Mouse (Mus musculus): ENCODE results near the gene Ppp2r5a. TPM values are rescaled to one million over a fixed set of nuclear protein-coding genes. Genes with fewer than 3 reads are reported as not detected.

Gene Ppp2r5a
- polyA plus RNA-seq, 1 experiment from 2014 or later, result 15.6 TPM

DNA sequence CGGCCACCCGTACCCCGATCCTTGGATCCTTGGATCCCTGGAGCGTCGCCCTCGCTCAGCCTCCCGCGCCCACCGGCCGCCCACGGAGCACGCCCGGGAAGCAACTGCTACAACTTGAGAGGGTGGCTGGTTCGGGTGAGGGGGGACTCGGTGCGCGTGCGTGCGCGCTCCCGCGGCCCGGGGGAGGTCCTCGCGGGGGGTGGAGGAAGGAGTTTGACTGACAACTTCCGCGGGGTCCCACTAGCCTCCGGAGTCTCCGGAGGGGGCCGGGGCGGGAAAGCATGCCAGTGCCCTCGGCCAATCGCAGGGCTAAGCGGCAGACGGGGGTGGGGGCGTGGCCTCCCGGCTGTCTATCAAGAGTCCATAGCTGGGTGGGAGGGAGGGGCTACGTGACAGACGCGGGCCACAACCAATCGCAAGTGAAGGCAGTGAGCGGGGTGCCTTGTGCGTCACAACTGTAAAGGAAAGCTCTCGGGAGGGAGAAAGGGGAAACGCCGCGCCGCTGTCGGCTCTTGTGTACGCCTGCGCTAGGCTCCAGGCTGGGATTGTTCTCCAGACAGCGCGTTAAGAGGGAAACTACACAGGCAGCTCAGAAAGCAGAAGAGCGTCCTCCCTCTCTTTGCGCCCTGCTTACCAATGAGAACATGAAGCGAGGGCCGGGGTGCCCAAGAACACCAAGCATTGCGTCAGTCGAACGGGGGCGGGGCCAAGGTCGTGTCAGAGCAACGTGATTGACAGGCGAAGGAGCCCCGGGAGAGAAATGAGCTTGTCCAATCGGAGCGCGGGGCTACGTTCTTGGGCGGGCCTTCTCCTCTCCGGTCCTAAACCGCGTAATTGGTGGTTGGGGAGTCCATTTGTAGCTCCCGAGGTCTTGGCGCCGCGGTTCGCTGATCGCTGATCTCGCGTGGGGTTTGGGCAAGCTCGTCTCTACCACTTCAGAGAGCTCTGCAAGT lies 5.9 kb downstream of the Ppp2r5a start:
- peak; percentile 93 for ATAC-seq (ENCODE audit: low read depth)
- H3K9ac ChIP-seq, result peak overlapping the region; percentile 97
- H3K9me3 ChIP-seq (replicated peaks), result no peaks in the 10 kb centered on the region
- peaks cover 27% of the 10 kb centered on the region for H3K4me1 ChIP-seq (replicated peaks)
- H3K4me2 ChIP-seq, result peak overlapping the region; percentile 90
- peak overlapping the region; percentile 96 for H3K27ac ChIP-seq
- peak overlapping the region; percentile 96 for H3K4me3 ChIP-seq (replicated peaks)
- DNase-seq, result peak; percentile 98
- under 1% methylated on average over 80 of the region's 82 CpGs for WGBS (ENCODE audit: insufficient replicate concordance)
- no peaks in the 10 kb centered on the region for H3K27me3 ChIP-seq
- no peaks in the 10 kb centered on the region for H3K36me3 ChIP-seq

DNA sequence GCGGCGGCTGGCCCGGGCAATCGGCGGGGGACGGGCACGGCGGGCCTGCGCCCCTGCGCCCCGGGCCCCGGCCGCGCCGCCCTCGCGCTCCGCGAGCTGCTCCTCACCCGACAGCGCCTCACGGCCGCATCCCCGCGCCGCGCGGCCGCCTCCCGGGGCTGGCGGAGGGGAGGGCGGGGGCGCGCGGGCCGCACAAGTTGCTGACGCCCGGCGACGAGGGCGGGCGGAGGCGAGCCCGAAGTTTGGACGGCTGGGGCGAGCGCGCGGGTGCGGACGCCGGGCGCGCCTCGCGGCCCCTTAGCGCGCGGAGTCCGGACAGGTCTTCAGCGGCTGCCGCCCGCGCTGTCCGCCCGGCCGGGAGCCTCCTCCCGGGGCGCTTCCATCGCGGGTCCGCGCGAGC lies 6.6 kb downstream of the Ppp2r5a start:
- Histone ChIP-seq H3K27me3 (no peaks in the 10 kb centered on the region), H3K36me3 (no peaks in the 10 kb centered on the region), H3K27ac (peak overlapping the region; percentile 96), H3K9me3 (replicated peaks) (no peaks in the 10 kb centered on the region), H3K4me3 (replicated peaks) (peak overlapping the region; percentile 96), H3K4me1 (replicated peaks) (peaks cover 33% of the 10 kb centered on the region), H3K4me2 (peak overlapping the region; percentile 90), H3K9ac (peak overlapping the region; percentile 97)
- ATAC-seq (ENCODE audit: low read depth) (peak; percentile 47), DNase-seq (peak; percentile 64)
- under 1% methylated on average over 51 of the region's 74 CpGs for WGBS (ENCODE audit: insufficient replicate concordance)

DNA sequence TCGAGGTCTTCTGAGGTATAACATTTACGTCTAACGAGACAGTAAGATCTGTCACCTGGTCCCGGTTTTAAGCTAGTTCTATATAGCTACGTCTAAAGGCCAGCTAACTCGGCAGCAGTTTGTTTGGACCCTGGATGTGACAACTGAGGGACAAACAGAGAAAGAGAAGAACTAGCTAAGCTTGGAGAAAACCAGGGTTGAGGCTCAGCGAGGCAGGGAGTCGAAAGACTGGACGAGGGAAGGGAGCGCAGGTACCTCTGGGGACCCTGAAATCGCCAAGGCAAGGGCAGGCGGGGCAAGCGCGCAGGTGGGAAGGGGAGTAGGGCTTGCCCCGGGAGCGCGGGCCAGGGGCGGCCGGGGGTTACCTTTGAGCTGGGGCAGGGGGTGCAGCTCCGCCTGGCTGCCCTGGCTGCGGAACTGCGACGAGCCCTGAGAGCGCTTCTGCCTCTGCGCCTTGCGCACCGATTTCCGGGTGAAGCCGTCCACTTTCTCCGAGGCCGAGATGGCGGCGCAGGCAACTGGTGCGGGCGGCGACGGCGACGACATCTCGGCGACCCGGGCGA lies 7.1 kb downstream of the Ppp2r5a start:
- peak; percentile 52 for DNase-seq
- H3K4me3 ChIP-seq (replicated peaks), result peak overlapping the region; percentile 96

DNA sequence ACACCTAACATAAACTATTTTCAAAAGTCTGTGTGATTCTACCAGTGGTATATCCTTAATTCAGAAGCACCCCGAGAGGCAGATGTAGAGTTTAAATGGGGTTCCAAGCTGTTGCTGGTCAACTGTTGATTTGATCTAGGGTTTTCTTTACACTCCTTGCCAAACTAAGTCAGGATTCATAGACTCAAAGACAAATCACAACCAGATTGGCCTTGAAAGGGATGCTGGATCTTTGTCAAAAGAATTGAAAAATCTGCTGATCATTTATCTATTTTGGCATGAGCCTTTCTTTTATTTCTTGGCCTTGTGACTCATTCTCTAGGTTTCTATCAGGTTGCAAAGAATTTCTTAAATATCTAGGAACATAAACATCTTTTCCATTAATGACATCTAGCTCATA lies 7.9 kb downstream of the Ppp2r5a start:
- peak overlapping the region; percentile 96 for H3K4me3 ChIP-seq (replicated peaks)
- H3K27ac ChIP-seq, result no peak overlapping the region
- no peaks in the 10 kb centered on the region for H3K9me3 ChIP-seq (replicated peaks)
- no peak for DNase-seq
- H3K36me3 ChIP-seq, result no peaks in the 10 kb centered on the region
- H3K9ac ChIP-seq, result peak overlapping the region; percentile 97
- H3K27me3 ChIP-seq, result no peaks in the 10 kb centered on the region
- WGBS (ENCODE audit: insufficient replicate concordance), result 25% methylated on average over 1 of the region's 1 CpGs
- peak overlapping the region; percentile 90 for H3K4me2 ChIP-seq
- H3K4me1 ChIP-seq (replicated peaks), result peaks cover 41% of the 10 kb centered on the region
- no peak for ATAC-seq (ENCODE audit: low read depth)

More for the DNA sequence above, 7.1 kb downstream of the Ppp2r5a start:
- Histone ChIP-seq H3K9ac (peak overlapping the region; percentile 97), H3K27me3 (no peaks in the 10 kb centered on the region), H3K36me3 (no peaks in the 10 kb centered on the region), H3K4me1 (replicated peaks) (peaks cover 38% of the 10 kb centered on the region), H3K4me2 (peak overlapping the region; percentile 90), H3K9me3 (replicated peaks) (no peaks in the 10 kb centered on the region), H3K27ac (peak overlapping the region; percentile 96)
- under 1% methylated on average over 43 of the region's 43 CpGs for WGBS (ENCODE audit: insufficient replicate concordance)
- no peak for ATAC-seq (ENCODE audit: low read depth)

DNA sequence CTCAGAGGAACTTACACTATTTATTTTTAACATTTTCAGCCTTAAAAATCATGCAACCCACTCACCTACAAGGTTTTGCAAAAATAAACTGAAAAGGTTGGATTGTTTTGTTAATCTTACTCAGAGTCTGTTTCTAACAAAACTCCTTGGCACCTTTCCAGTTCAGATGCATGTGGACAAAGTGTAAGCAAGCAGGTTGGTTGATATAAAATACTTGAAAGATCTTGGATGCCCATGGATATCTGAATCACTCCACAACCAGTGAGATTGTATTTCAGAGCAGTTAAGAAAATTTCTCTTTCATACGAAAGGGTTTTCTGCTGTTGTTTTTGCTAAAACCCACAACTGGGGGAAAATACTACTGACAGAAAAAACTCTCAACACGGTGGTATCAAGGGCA lies 8.9 kb downstream of the Ppp2r5a start:
- DNase-seq, result no peak
- peak overlapping the region; percentile 96 for H3K4me3 ChIP-seq (replicated peaks)
- peak overlapping the region; percentile 97; the same call in 1 of the 2 replicates for H3K9ac ChIP-seq

DNA sequence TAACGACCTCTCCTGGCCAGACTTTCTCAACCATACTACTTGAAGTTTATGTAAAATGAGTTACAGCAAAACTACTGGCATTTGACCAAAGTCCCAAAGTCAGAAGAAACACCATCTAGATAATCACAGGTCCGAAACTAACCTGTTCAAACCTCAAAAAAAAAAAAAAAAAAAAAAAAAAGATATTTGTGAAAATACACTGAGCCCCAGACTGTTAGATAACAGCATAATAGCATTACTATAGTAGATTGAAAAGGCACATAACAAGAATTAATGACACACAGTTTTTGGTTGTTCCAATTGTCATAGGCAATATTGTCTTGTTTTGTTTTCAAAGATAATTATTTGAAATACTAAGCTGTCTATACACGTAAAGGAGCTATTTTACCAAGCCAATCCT lies 9.5 kb downstream of the Ppp2r5a start:
- Histone ChIP-seq H3K27me3 (no peaks in the 10 kb centered on the region), H3K36me3 (no peaks in the 10 kb centered on the region), H3K4me2 (no peak overlapping the region), H3K9ac (no peak overlapping the region), H3K9me3 (replicated peaks) (no peaks in the 10 kb centered on the region), H3K4me1 (replicated peaks) (peaks cover 41% of the 10 kb centered on the region), H3K4me3 (replicated peaks) (no peak overlapping the region), H3K27ac (no peak overlapping the region)
- no peak for DNase-seq
- 56% methylated on average over 3 of the region's 3 CpGs for WGBS (ENCODE audit: insufficient replicate concordance)
- ATAC-seq (ENCODE audit: low read depth), result no peak

More for the DNA sequence above, 8.9 kb downstream of the Ppp2r5a start:
- 28% methylated on average over 2 of the region's 2 CpGs for WGBS (ENCODE audit: insufficient replicate concordance)
- Histone ChIP-seq H3K9me3 (replicated peaks) (no peaks in the 10 kb centered on the region), H3K27me3 (no peaks in the 10 kb centered on the region), H3K36me3 (no peaks in the 10 kb centered on the region), H3K4me1 (replicated peaks) (peaks cover 41% of the 10 kb centered on the region), H3K4me2 (peak overlapping the region; percentile 90), H3K27ac (no peak overlapping the region)
- ATAC-seq (ENCODE audit: low read depth), result no peak

DNA sequence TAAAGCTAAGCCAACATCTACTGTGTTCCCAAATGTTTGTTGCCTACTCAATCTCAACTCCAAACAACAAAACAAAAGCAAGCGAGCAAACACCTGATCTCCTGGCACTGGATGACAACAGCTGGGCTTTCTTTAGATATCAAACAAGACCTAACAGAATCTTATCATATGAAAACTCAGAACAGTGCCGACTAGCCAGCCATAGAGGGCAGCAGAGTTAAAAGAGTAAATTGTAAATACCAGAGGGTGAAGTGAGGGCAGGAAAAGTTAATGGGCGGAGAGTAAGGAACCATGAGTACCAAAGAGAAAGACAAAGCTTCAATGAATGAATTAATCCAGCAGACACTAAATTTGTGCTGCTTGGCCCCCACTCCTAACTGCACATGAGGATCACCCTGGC lies 11.8 kb downstream of the Ppp2r5a start:
- no peaks in the 10 kb centered on the region for H3K36me3 ChIP-seq
- peak; percentile 58 for ATAC-seq (ENCODE audit: low read depth)
- DNase-seq, result peak; percentile 43

DNA sequence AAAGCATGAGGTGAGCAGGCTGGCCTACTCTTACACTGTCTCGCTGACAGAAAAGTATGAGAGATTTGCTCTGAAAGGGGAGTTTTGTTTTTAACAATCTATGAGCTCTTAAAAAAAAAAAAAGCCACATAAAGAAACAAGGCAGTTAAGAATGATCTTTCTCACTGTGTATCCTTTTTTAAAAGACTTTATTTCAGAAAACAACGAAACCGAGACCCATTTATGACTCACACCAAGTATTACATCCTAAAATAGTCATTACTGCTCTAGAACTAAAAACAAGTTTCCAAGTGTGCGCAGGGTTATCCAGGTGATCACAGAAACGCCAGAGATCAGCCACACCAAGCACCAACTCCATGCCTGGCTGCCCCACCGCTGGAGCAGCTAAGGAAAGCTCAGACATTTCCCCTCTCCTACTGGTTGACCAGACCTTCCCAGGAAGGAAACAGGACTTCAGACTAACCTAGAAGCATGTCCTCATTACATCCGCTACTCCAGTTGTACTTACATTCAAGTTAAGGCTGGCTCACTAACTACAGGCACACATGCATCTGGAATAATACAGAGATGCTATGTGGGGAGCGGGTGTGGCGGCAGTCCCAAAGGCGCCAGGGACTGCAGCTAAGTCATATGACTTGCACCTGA lies 18.2 kb downstream of the Ppp2r5a start:
- H3K9me3 ChIP-seq (replicated peaks), result no peaks in the 10 kb centered on the region
- H3K9ac ChIP-seq, result no peak overlapping the region
- no peaks in the 10 kb centered on the region for H3K27me3 ChIP-seq
- peaks cover 5% of the 10 kb centered on the region; the same call in 1 of the 2 replicates for H3K36me3 ChIP-seq
- H3K4me2 ChIP-seq, result no peak overlapping the region
- DNase-seq (no peak), ATAC-seq (ENCODE audit: low read depth) (no peak)
- H3K27ac ChIP-seq, result no peak overlapping the region
- WGBS (ENCODE audit: insufficient replicate concordance), result 84% methylated on average over 10 of the region's 10 CpGs
- H3K4me1 ChIP-seq (replicated peaks), result peaks cover 18% of the 10 kb centered on the region
- no peak overlapping the region for H3K4me3 ChIP-seq (replicated peaks)

More for the DNA sequence above, 11.8 kb downstream of the Ppp2r5a start:
- Histone ChIP-seq H3K4me2 (no peak overlapping the region), H3K4me1 (replicated peaks) (peaks cover 37% of the 10 kb centered on the region), H3K27ac (no peak overlapping the region), H3K27me3 (no peaks in the 10 kb centered on the region), H3K9me3 (replicated peaks) (no peaks in the 10 kb centered on the region), H3K9ac (no peak overlapping the region), H3K4me3 (replicated peaks) (no peak overlapping the region)
- WGBS (ENCODE audit: insufficient replicate concordance), result 21% methylated on average over 3 of the region's 3 CpGs

DNA sequence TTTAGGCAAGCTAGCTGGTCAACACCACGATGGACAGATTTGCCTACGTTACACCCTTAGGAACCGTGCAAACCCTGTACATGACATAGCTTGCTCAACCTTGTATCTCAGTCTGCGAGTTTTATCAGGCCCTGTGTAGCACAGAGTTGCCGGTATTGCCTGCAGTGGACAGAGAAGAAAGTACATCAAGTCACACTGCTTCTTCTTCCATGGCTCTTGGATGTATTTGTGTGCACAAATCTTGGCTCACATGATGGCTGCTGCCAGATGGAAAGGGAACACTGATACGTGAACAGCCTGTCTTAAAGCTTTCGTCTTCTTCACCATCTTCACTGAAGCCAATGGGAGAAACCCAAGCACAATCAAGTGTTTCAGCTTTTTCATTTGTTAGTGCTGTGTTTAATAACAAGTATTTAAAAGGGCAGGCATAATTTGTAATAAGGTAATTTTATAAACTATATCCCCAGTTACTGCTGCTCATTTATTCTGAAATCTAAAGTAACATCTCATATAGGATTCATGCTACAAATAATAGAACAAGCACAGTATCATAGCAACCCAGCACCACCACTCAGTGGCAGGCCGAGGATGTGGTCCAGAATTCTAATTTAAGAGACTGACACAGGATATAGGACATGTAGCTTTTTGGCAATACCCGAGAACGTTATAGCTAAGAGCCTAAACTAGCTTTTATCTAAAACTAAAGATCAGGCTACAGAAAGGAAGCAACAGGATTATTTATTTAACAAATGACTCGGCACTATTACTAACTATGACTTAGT lies 20.9 kb downstream of the Ppp2r5a start:
- no peak overlapping the region for H3K27ac ChIP-seq
- peaks cover 5% of the 10 kb centered on the region; the same call in 1 of the 2 replicates for H3K36me3 ChIP-seq
- no peak overlapping the region for H3K4me3 ChIP-seq (replicated peaks)
- H3K9me3 ChIP-seq (replicated peaks), result no peaks in the 10 kb centered on the region
- no peak overlapping the region for H3K4me2 ChIP-seq
- H3K27me3 ChIP-seq, result no peaks in the 10 kb centered on the region
- 75% methylated on average over 11 of the region's 11 CpGs for WGBS (ENCODE audit: insufficient replicate concordance)
- DNase-seq, result no peak
- no peak for ATAC-seq (ENCODE audit: low read depth)
- H3K9ac ChIP-seq, result no peak overlapping the region
- peaks cover 32% of the 10 kb centered on the region for H3K4me1 ChIP-seq (replicated peaks)

DNA sequence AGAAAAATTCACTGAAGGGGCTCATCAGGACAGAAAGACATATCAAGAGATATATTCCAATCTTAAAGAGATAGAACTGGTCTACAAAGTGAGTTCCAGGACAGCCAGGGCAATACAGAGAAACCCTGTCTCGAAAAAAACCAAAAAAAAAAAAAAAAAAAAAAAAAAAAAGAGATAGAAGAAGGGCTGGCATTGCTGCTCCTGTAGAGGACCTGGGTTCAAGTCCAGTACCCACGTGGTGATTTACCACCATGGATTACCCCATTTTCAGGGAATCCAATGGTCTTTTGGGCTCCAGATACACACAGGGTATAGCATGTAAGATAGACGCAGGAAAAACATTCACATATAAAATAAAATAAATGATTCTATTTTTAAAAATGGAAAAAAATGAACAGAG lies 22.2 kb downstream of the Ppp2r5a start:
- Histone ChIP-seq H3K9me3 (replicated peaks) (no peaks in the 10 kb centered on the region), H3K27ac (no peak overlapping the region), H3K9ac (no peak overlapping the region), H3K4me1 (replicated peaks) (peaks cover 44% of the 10 kb centered on the region), H3K27me3 (no peaks in the 10 kb centered on the region), H3K4me3 (replicated peaks) (no peak overlapping the region), H3K4me2 (no peak overlapping the region), H3K36me3 (peaks cover 5% of the 10 kb centered on the region; the same call in 1 of the 2 replicates)
- 71% methylated on average over 3 of the region's 3 CpGs for WGBS (ENCODE audit: insufficient replicate concordance)
- no peak for DNase-seq
- ATAC-seq (ENCODE audit: low read depth), result no peak

All from liver, embryonic 13.5 days (tissue).